Mouse (Mus musculus): Measurements from ENCODE around the gene Sympk. TPM values are rescaled to one million over a fixed set of nuclear protein-coding genes. Genes with fewer than 3 reads are reported as not detected.

Gene Sympk
- polyA plus RNA-seq, 1 experiment from 2014 or later = 22.7 TPM

Small RNAs within 50 kb of the gene (microRNA-seq; reads per million reads assigned to microRNA genes)
- 0.53 reads per million for gene Mir3100

Other genes with a start within 250 kb of the Sympk start
- gene Psg19, start 225.9 kb upstream of the Sympk start, polyA plus RNA-seq (2014; fragmentation: Nextera tagmentation; extraction: Ambion mirVana) = not detected in 2 replicates
- gene Psg17, start 202.8 kb upstream of the Sympk start, polyA plus RNA-seq (2014; fragmentation: Nextera tagmentation; extraction: Ambion mirVana) = 0.10 TPM in 1 of 2 replicates, not detected in the other
- gene Mill2, start 184.4 kb upstream of the Sympk start, polyA plus RNA-seq (2014; fragmentation: Nextera tagmentation; extraction: Ambion mirVana) = 0.29 and 0.41 TPM in 2 replicates
- gene Pglyrp1, start 153.0 kb upstream of the Sympk start, polyA plus RNA-seq (2014; fragmentation: Nextera tagmentation; extraction: Ambion mirVana) = 19.1 and 20.9 TPM in 2 replicates
- gene Ccdc61, start 114.0 kb upstream of the Sympk start, polyA plus RNA-seq (2014; fragmentation: Nextera tagmentation; extraction: Ambion mirVana) = 17.4 and 19.0 TPM in 2 replicates
- 13.1 and 15.7 TPM in 2 replicates for gene Nova2, start 98.5 kb upstream of the Sympk start, polyA plus RNA-seq (2014; fragmentation: Nextera tagmentation; extraction: Ambion mirVana)
- gene Nanos2, start 37.0 kb upstream of the Sympk start, polyA plus RNA-seq (2014; fragmentation: Nextera tagmentation; extraction: Ambion mirVana) = 0.18 and 0.49 TPM in 2 replicates
- gene Mypop, start 33.1 kb upstream of the Sympk start, polyA plus RNA-seq (2014; fragmentation: Nextera tagmentation; extraction: Ambion mirVana) = 3.6 and 3.9 TPM in 2 replicates
- gene Irf2bp1, start 20.3 kb upstream of the Sympk start, polyA plus RNA-seq (2014; fragmentation: Nextera tagmentation; extraction: Ambion mirVana) = 25.9 and 33.3 TPM in 2 replicates
- not detected in 2 replicates for gene Foxa3, start 839 bp upstream of the Sympk start, polyA plus RNA-seq (2014; fragmentation: Nextera tagmentation; extraction: Ambion mirVana)
- gene Rsph6a, start 30.3 kb downstream of the Sympk start, polyA plus RNA-seq (2014; fragmentation: Nextera tagmentation; extraction: Ambion mirVana) = not detected in 2 replicates
- gene Dmwd, start 51.9 kb downstream of the Sympk start, polyA plus RNA-seq (2014; fragmentation: Nextera tagmentation; extraction: Ambion mirVana) = 28.0 and 29.1 TPM in 2 replicates
- gene Dmpk, start 59.5 kb downstream of the Sympk start, polyA plus RNA-seq (2014; fragmentation: Nextera tagmentation; extraction: Ambion mirVana) = 4.4 and 7.8 TPM in 2 replicates
- gene Six5, start 70.2 kb downstream of the Sympk start, polyA plus RNA-seq (2014; fragmentation: Nextera tagmentation; extraction: Ambion mirVana) = 2.4 and 3.5 TPM in 2 replicates
- gene Gm4969, start 94.0 kb downstream of the Sympk start, polyA plus RNA-seq (2014; fragmentation: Nextera tagmentation; extraction: Ambion mirVana) = 2.2 and 3.3 TPM in 2 replicates
- gene Fbxo46, start 95.5 kb downstream of the Sympk start, polyA plus RNA-seq (2014; fragmentation: Nextera tagmentation; extraction: Ambion mirVana) = 10.1 and 11.9 TPM in 2 replicates
- 11.1 and 14.0 TPM in 2 replicates for gene Qpctl, start 124.9 kb downstream of the Sympk start, polyA plus RNA-seq (2014; fragmentation: Nextera tagmentation; extraction: Ambion mirVana)
- 141 and 155 TPM in 2 replicates for gene Snrpd2, start 125.3 kb downstream of the Sympk start, polyA plus RNA-seq (2014; fragmentation: Nextera tagmentation; extraction: Ambion mirVana)
- 4.8 and 8.2 TPM in 2 replicates for gene Gipr, start 141.8 kb downstream of the Sympk start, polyA plus RNA-seq (2014; fragmentation: Nextera tagmentation; extraction: Ambion mirVana)
- gene Eml2, start 152.0 kb downstream of the Sympk start, polyA plus RNA-seq (2014; fragmentation: Nextera tagmentation; extraction: Ambion mirVana) = 3.4 TPM in 2 replicates
- 1.8 and 2.3 TPM in 2 replicates for gene Gpr4, start 188.2 kb downstream of the Sympk start, polyA plus RNA-seq (2014; fragmentation: Nextera tagmentation; extraction: Ambion mirVana)
- 42.5 TPM in 2 replicates for gene Opa3, start 204.0 kb downstream of the Sympk start, polyA plus RNA-seq (2014; fragmentation: Nextera tagmentation; extraction: Ambion mirVana)
- 27.1 and 32.3 TPM in 2 replicates for gene Vasp, start 247.4 kb downstream of the Sympk start, polyA plus RNA-seq (2014; fragmentation: Nextera tagmentation; extraction: Ambion mirVana)